Mouse (Mus musculus): ENCODE data around the gene Gm27179.
"Not testable (repeated sequence)": the region's sequence is repeated elsewhere in the genome, so short reads cannot be mapped to it uniquely, and the experiment has no call there.

DNA sequence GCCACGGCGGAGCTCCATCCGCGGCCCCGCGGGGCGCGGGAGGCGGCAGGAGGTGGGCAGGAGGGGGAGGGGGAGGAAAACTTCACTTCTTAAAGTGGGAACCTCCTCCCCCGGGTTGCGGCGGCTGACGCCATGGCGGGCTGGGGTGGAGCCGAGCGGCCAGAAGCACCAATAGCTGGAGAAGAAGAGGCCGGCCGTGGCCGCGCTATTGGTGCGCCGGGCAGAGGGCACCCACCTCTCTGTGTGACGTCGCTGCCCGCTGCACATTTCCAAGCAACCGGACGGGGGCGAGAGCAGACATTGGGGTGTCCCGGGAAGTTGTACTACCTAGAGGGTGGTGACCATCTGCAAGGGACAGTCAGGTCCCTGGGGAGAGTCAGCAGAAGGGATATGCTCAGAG is 9.2 kb downstream of the Gm27179 start, which contains the start of gene Gm16867:
- not testable (repeated sequence) for TF ChIP-seq CTCF (IDR thresholded peaks at IDR 0.05; ENCODE audit: borderline replicate concordance, control insufficient read depth, extremely low read depth, insufficient read depth, low read length, poor library complexity); POLR2A (IDR thresholded peaks at IDR 0.05; ENCODE audit: control insufficient read depth, extremely low read depth, insufficient read depth, low read length, poor library complexity)
